Mouse (Mus musculus) MEL (cell line): ENCODE results near the gene Auts2.

ENCODE experiments used
- GATA1 ChIP-seq: IDR thresholded peaks from 2 replicates; pipeline ENCODE4 v1.6.1; 2011; ENCODE audit warnings: low read depth, low read length, improper control_type of control experiment
- ZKSCAN1 ChIP-seq: IDR thresholded peaks from 2 replicates; pipeline ENCODE4 v1.6.1; 2012; ENCODE audit warnings: low read depth, mild to moderate bottlenecking, inconsistent platforms, low read length, improper control_type of control experiment, moderate library complexity

- TF ChIP-seq ZKSCAN1 (no peak), GATA1 (no peak)
These were observed 783.7 kb downstream of the Auts2 start for GRCm38 (mm10) chr5:131759432-131759831.
